Mouse (Mus musculus) stomach, embryonic 15.5 days (tissue): Measurements from ENCODE around the gene Pan3. TPM values are rescaled to one million over a fixed set of nuclear protein-coding genes. Genes with fewer than 3 reads are reported as not detected.

Source experiments
- polyA plus RNA-seq: library from polyadenylated mRNA; unstranded; fragments of >200 nt; fragmentation: Nextera tagmentation; extraction: Ambion mirVana; gene quantifications from 2 replicates; pipeline ENCODE4 v1.2.1, GENCODE M21; 2015

Gene Pan3
- polyA plus RNA-seq, 1 experiment from 2014 or later: 86.6 TPM

Other genes starting within 250 kb of the Pan3 start
- not detected in 2 replicates for gene Gsx1, start 241.5 kb upstream of the Pan3 start, polyA plus RNA-seq
- 10.0 and 14.0 TPM in 2 replicates for gene Pdx1, start 160.2 kb upstream of the Pan3 start, polyA plus RNA-seq
- gene Cdx2, start 122.9 kb upstream of the Pan3 start, polyA plus RNA-seq: 8.1 and 9.8 TPM in 2 replicates
- 0.41 and 0.71 TPM in 2 replicates for gene Urad, start 107.7 kb upstream of the Pan3 start, polyA plus RNA-seq
- gene Flt3, start 29.7 kb upstream of the Pan3 start, polyA plus RNA-seq: 0.35 and 0.52 TPM in 2 replicates